Mouse (Mus musculus) neural tube, embryonic 13.5 days (tissue): ENCODE results near the gene Slfn1. TPM values are rescaled to one million over a fixed set of nuclear protein-coding genes. Genes with fewer than 3 reads are reported as not detected.

ENCODE experiments used
- ATAC-seq: fragments of 200-750 bp; cut with Nextera tagmentation; 2 replicates; pipeline ENCODE4 v1.8.0; 2017; ENCODE audit warnings: low read depth, mild to moderate bottlenecking, moderate TSS enrichment, moderate library complexity
- H3K27ac ChIP-seq: fragments of 300-500 bp; sonication (generic); replicated peaks from 2 replicates; pipeline ENCODE4 v1.5.1; 2015; ENCODE audit warnings: moderate library complexity, mild to moderate bottlenecking, inconsistent platforms
- H3K27me3 ChIP-seq: fragments of 300-500 bp; sonication (generic); 2 replicates; pipeline ENCODE4 v1.6.1; 2015; ENCODE audit warnings: mild to moderate bottlenecking, inconsistent platforms
- H3K36me3 ChIP-seq: fragments of 300-500 bp; sonication (generic); 2 replicates; pipeline ENCODE4 v1.6.1; 2015; ENCODE audit warnings: mild to moderate bottlenecking, inconsistent platforms
- H3K4me1 ChIP-seq: fragments of 300-500 bp; sonication (generic); replicated peaks from 2 replicates; pipeline ENCODE4 v1.6.1; 2015; ENCODE audit warnings: inconsistent platforms
- H3K4me2 ChIP-seq: fragments of 300-500 bp; sonication (generic); 2 replicates; pipeline ENCODE4 v1.6.1; 2015; ENCODE audit warnings: inconsistent platforms, mild to moderate bottlenecking, moderate library complexity
- H3K4me3 ChIP-seq: fragments of 300-500 bp; sonication (generic); 2 replicates; pipeline ENCODE4 v1.5.1; 2015; ENCODE audit warnings: mild to moderate bottlenecking, inconsistent platforms
- H3K9ac ChIP-seq: fragments of 300-500 bp; sonication (generic); 2 replicates; pipeline ENCODE4 v1.6.1; 2015; ENCODE audit warnings: moderate library complexity, mild to moderate bottlenecking, inconsistent platforms
- H3K9me3 ChIP-seq: fragments of 300-500 bp; sonication (generic); 2 replicates; pipeline ENCODE4 v1.6.1; 2016; ENCODE audit warnings: inconsistent platforms
- WGBS: fragments of 180-500 bp; shearing (Covaris S2); methylation state at CpG from one replicate; pipeline ENCODE4 v1.1.7; 2015; 5-methylcytosine and 5-hydroxymethylcytosine counted together
- polyA plus RNA-seq: library from polyadenylated mRNA; unstranded; fragments of >200 nt; fragmentation: Nextera tagmentation; extraction: Ambion mirVana; gene quantifications from 2 replicates; pipeline ENCODE4 v1.2.1, GENCODE M21; 2015

Gene Slfn1
- not detected in 2 replicates for polyA plus RNA-seq

GRCm38 (mm10) chr11:83116597-83117227, at the start of gene Slfn1:
TSS of gene Slfn1 (plus strand) at chr11:83116849.
- Histone ChIP-seq H3K36me3 (no peaks in the 10 kb centered on the region), H3K9ac (no peak within 1 kb of the TSS), H3K4me1 (no peaks in the 10 kb centered on the region), H3K9me3 (no peaks in the 10 kb centered on the region), H3K4me2 (no peak within 1 kb of the TSS), H3K27me3 (no peaks in the 10 kb centered on the region), H3K27ac (no peak within 1 kb of the TSS), H3K4me3 (no peak within 1 kb of the TSS)
- WGBS, result 91% methylated on average over 13 of the region's 13 CpGs
- ATAC-seq, result no peak

GRCm38 (mm10) chr11:83067982-83068694, 48.5 kb upstream of the Slfn1 start:
- 78% methylated on average over 4 of the region's 4 CpGs for WGBS
- no peak overlapping the region for H3K27ac ChIP-seq
- H3K36me3 ChIP-seq, result no peaks in the 10 kb centered on the region
- no peak for ATAC-seq
- H3K9ac ChIP-seq, result no peak overlapping the region
- no peaks in the 10 kb centered on the region for H3K9me3 ChIP-seq
- no peak overlapping the region for H3K4me2 ChIP-seq
- H3K4me3 ChIP-seq, result no peak overlapping the region
- no peaks in the 10 kb centered on the region for H3K4me1 ChIP-seq
- H3K27me3 ChIP-seq, result no peaks in the 10 kb centered on the region

- 83% methylated on average over 15 of the region's 15 CpGs for WGBS
- H3K9ac ChIP-seq, result no peak overlapping the region
- no peak overlapping the region for H3K27ac ChIP-seq
- H3K4me2 ChIP-seq, result no peak overlapping the region
- no peaks in the 10 kb centered on the region for H3K36me3 ChIP-seq
- no peaks in the 10 kb centered on the region for H3K4me1 ChIP-seq
- no peak for ATAC-seq
- no peaks in the 10 kb centered on the region for H3K9me3 ChIP-seq
- no peak overlapping the region for H3K4me3 ChIP-seq
- H3K27me3 ChIP-seq, result no peaks in the 10 kb centered on the region
These were observed 46.2 kb upstream of the Slfn1 start for GRCm38 (mm10) chr11:83070321-83070970.

GRCm38 (mm10) chr11:83077714-83078422, 38.8 kb upstream of the Slfn1 start:
- no peak for ATAC-seq

GRCm38 (mm10) chr11:83078423-83079140, 38.1 kb upstream of the Slfn1 start:
- Histone ChIP-seq H3K9ac (no peak overlapping the region), H3K36me3 (no peaks in the 10 kb centered on the region), H3K4me3 (no peak overlapping the region), H3K27ac (no peak overlapping the region), H3K4me2 (no peak overlapping the region), H3K4me1 (no peaks in the 10 kb centered on the region), H3K27me3 (no peaks in the 10 kb centered on the region), H3K9me3 (no peaks in the 10 kb centered on the region)
- no peak for ATAC-seq
- 89% methylated on average over 5 of the region's 5 CpGs for WGBS

More at GRCm38 (mm10) chr11:83077714-83078422, 38.8 kb upstream of the Slfn1 start:
- H3K27ac ChIP-seq, result no peak overlapping the region
- no peaks in the 10 kb centered on the region for H3K27me3 ChIP-seq
- H3K36me3 ChIP-seq, result no peaks in the 10 kb centered on the region
- no peaks in the 10 kb centered on the region for H3K4me1 ChIP-seq
- 83% methylated on average over 3 of the region's 3 CpGs for WGBS
- no peaks in the 10 kb centered on the region for H3K9me3 ChIP-seq
- H3K9ac ChIP-seq, result no peak overlapping the region
- no peak overlapping the region for H3K4me2 ChIP-seq
- H3K4me3 ChIP-seq, result no peak overlapping the region

GRCm38 (mm10) chr11:83079487-83080199, 37.0 kb upstream of the Slfn1 start:
- Histone ChIP-seq H3K4me3 (no peak overlapping the region), H3K36me3 (no peaks in the 10 kb centered on the region), H3K9ac (no peak overlapping the region), H3K4me2 (no peak overlapping the region), H3K4me1 (no peaks in the 10 kb centered on the region), H3K27ac (no peak overlapping the region), H3K9me3 (no peaks in the 10 kb centered on the region), H3K27me3 (no peaks in the 10 kb centered on the region)
- 84% methylated on average over 9 of the region's 9 CpGs for WGBS
- no peak for ATAC-seq

- Histone ChIP-seq H3K4me1 (no peaks in the 10 kb centered on the region), H3K27me3 (no peaks in the 10 kb centered on the region), H3K27ac (no peak overlapping the region), H3K36me3 (no peaks in the 10 kb centered on the region), H3K4me2 (no peak overlapping the region), H3K9me3 (no peaks in the 10 kb centered on the region), H3K4me3 (no peak overlapping the region), H3K9ac (no peak overlapping the region)
- no peak for ATAC-seq
- WGBS, result 45% methylated on average over 7 of the region's 7 CpGs
These were observed 33.7 kb upstream of the Slfn1 start for GRCm38 (mm10) chr11:83082741-83083473.

- Histone ChIP-seq H3K9me3 (no peaks in the 10 kb centered on the region), H3K36me3 (no peaks in the 10 kb centered on the region), H3K4me3 (no peak overlapping the region), H3K9ac (no peak overlapping the region), H3K27ac (no peak overlapping the region), H3K4me1 (no peaks in the 10 kb centered on the region), H3K4me2 (no peak overlapping the region), H3K27me3 (no peaks in the 10 kb centered on the region)
- no peak for ATAC-seq
- WGBS, result 86% methylated on average over 2 of the region's 2 CpGs
These were observed 32.5 kb upstream of the Slfn1 start for GRCm38 (mm10) chr11:83084161-83084560.

GRCm38 (mm10) chr11:83084761-83085160, 31.9 kb upstream of the Slfn1 start:
- Histone ChIP-seq H3K4me3 (no peak overlapping the region), H3K27me3 (no peaks in the 10 kb centered on the region), H3K4me1 (no peaks in the 10 kb centered on the region), H3K27ac (no peak overlapping the region), H3K36me3 (no peaks in the 10 kb centered on the region), H3K9ac (no peak overlapping the region), H3K4me2 (no peak overlapping the region), H3K9me3 (no peaks in the 10 kb centered on the region)
- no peak for ATAC-seq
- WGBS, result 88% methylated on average over 10 of the region's 10 CpGs

- 47% methylated on average over 2 of the region's 2 CpGs for WGBS
- no peak for ATAC-seq
- no peak overlapping the region for H3K9ac ChIP-seq
- H3K27ac ChIP-seq, result no peak overlapping the region
- H3K36me3 ChIP-seq, result no peaks in the 10 kb centered on the region
- H3K27me3 ChIP-seq, result no peaks in the 10 kb centered on the region
- no peak overlapping the region for H3K4me2 ChIP-seq
- H3K4me1 ChIP-seq, result no peaks in the 10 kb centered on the region
- no peak overlapping the region for H3K4me3 ChIP-seq
- 0 out of 2 replicates have a peak, but pooled peaks cover 6% of the 10 kb centered on the region for H3K9me3 ChIP-seq
These were observed 1.5 kb upstream of the Slfn1 start for GRCm38 (mm10) chr11:83115138-83115537.

GRCm38 (mm10) chr11:83118056-83118455, 1.4 kb downstream of the Slfn1 start:
- H3K36me3 ChIP-seq, result no peaks in the 10 kb centered on the region
- WGBS, result 51% methylated on average over 3 of the region's 3 CpGs
- H3K4me3 ChIP-seq, result no peak overlapping the region
- no peak overlapping the region for H3K9ac ChIP-seq
- ATAC-seq, result no peak
- H3K4me2 ChIP-seq, result no peak overlapping the region
- no peaks in the 10 kb centered on the region for H3K4me1 ChIP-seq
- H3K27ac ChIP-seq, result no peak overlapping the region
- H3K9me3 ChIP-seq, result no peaks in the 10 kb centered on the region
- no peaks in the 10 kb centered on the region for H3K27me3 ChIP-seq
